Mouse (Mus musculus) midbrain, embryonic 14.5 days (tissue): Measurements from ENCODE around the gene Rln1. TPM values are rescaled to one million over a fixed set of nuclear protein-coding genes. Genes with fewer than 3 reads are reported as not detected.

Experiments used
- ATAC-seq: fragments of 200-750 bp; cut with Nextera tagmentation; 2 replicates; pipeline ENCODE4 v1.8.0; 2017; ENCODE audit warnings: moderate number of reproducible peaks, moderate library complexity; ENCODE audit not compliant: low FRiP score, low TSS enrichment
- DNase-seq: peaks from one replicate; pipeline ENCODE4 v3.0.0-alpha.2; 2015
- H3K27ac ChIP-seq: fragments of 300-500 bp; sonication (generic); replicated peaks from 2 replicates; pipeline ENCODE4 v1.5.1; 2014; ENCODE audit warnings: mild to moderate bottlenecking, low read depth, low read length, moderate library complexity
- H3K27me3 ChIP-seq: fragments of 300-500 bp; sonication (generic); 2 replicates; pipeline ENCODE4 v1.6.1; 2014; ENCODE audit warnings: low read length, control low read depth, mixed read lengths; ENCODE audit not compliant: control insufficient read depth, insufficient read depth
- H3K36me3 ChIP-seq: fragments of 300-500 bp; sonication (generic); 2 replicates; pipeline ENCODE4 v1.6.1; 2014; ENCODE audit warnings: low read length, control low read depth; ENCODE audit not compliant: control insufficient read depth, insufficient read depth
- H3K4me1 ChIP-seq: fragments of 300-500 bp; sonication (generic); 2 replicates; pipeline ENCODE4 v1.6.1; 2014; ENCODE audit warnings: mild to moderate bottlenecking, antibody characterized with exemption, low read length, control low read depth; ENCODE audit not compliant: control insufficient read depth, insufficient read depth
- H3K4me2 ChIP-seq: fragments of 300-500 bp; sonication (generic); 2 replicates; pipeline ENCODE4 v1.6.1; 2014; ENCODE audit warnings: mild to moderate bottlenecking, low read length, moderate library complexity
- H3K4me3 ChIP-seq: fragments of 300-500 bp; sonication (generic); replicated peaks from 2 replicates; pipeline ENCODE4 v1.5.1; 2014; ENCODE audit warnings: low read depth, low read length
- H3K9ac ChIP-seq: fragments of 300-500 bp; sonication (generic); replicated peaks from 2 replicates; pipeline ENCODE4 v1.6.1; 2014; ENCODE audit warnings: mild to moderate bottlenecking, low read length, moderate library complexity
- H3K9me3 ChIP-seq: fragments of 300-500 bp; sonication (generic); 2 replicates; pipeline ENCODE4 v1.6.1; 2016; ENCODE audit warnings: low read length, control low read depth, mixed read lengths; ENCODE audit not compliant: control insufficient read depth
- WGBS: fragments of 180-500 bp; shearing (Covaris S2); extraction: QIAGEN DNeasy Blood & Tissue Kit; methylation state at CpG from one replicate; pipeline ENCODE4 v1.1.7; 2014; 5-methylcytosine and 5-hydroxymethylcytosine counted together
- polyA plus RNA-seq: library from polyadenylated mRNA; unstranded; fragments of >200 nt; fragmentation: Nextera tagmentation; extraction: Ambion mirVana; gene quantifications from 2 replicates; pipeline ENCODE4 v1.2.1, GENCODE M21; 2014

Rln1 gene
- polyA plus RNA-seq = 2.7 and 3.3 TPM in 2 replicates

DNA sequence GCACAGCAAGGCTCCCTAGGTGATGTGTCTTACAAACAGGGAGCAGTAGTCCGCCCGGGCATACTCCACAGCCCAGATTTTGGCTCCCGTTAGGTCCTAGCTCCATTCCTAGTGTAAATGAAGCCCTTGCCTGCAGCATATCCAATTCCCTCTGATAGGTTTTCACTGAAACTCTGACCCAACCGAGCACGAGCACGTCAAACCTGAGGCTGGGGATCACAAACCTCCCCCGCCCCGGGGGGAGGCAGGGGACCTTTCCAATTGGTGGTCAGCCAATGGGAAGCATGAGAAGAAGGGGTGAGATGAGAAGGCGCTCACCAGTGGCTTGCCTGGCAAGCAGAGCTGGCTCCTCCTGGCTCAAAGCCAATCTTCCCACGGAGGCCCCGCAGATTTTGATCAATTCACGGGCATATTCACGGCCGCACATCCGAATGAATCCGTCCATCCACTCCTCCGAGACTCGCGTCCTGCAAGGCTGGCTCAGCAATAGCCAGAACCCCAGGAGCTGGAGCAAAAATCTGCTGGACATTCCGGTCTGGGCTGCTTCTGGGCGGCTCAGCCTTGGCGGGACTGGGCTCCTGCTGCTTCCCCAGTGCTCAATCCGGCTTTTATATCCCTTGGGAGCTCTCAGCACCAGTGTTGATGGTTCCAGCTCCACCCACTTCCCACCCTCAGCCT, at the start of gene Rln1:
Gene Rln1 (minus strand): TSS at position 603 of the 678 bp plus-strand sequence.
- Histone ChIP-seq H3K9me3 (no peaks in the 10 kb centered on the region), H3K4me1 (no peaks in the 10 kb centered on the region), H3K9ac (peak within 1 kb of the TSS; percentile 59), H3K36me3 (no peaks in the 10 kb centered on the region), H3K27me3 (no peaks in the 10 kb centered on the region), H3K4me2 (peak within 1 kb of the TSS; percentile 69), H3K4me3 (peak within 1 kb of the TSS; percentile 40), H3K27ac (peak within 1 kb of the TSS; percentile 9; the same call in 1 of the 2 replicates)
- DNase-seq (peak; percentile 77), ATAC-seq (peak; percentile 58; the same call in 1 of the 2 replicates)
- WGBS = 2% methylated on average over 23 of the region's 23 CpGs

DNA sequence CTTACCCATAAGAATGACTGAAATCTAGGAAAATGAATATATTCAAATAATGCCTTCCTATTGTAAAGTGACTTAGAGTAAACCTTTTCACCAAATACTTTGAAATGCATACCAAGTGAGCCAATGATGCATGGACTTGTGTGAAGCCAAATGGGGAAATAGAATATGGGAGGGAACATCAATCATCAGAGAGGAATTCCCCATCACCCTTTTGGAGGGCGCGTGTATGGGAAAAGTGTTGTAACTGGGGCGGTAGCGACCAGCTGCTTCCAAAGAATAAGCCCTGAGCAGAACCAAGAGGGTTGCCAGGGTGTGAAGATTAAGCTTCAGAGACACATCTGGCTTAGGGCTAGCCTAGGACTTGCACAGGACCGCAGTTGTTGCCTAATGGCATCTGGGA, 48.9 kb upstream of the Rln1 start:
- no peaks in the 10 kb centered on the region for H3K36me3 ChIP-seq
- no peak overlapping the region for H3K9ac ChIP-seq
- no peak overlapping the region for H3K27ac ChIP-seq
- no peaks in the 10 kb centered on the region for H3K4me1 ChIP-seq
- ATAC-seq = no peak
- H3K27me3 ChIP-seq = no peaks in the 10 kb centered on the region
- no peaks in the 10 kb centered on the region for H3K9me3 ChIP-seq
- no peak overlapping the region for H3K4me2 ChIP-seq
- 96% methylated on average over 5 of the region's 5 CpGs for WGBS
- no peak for DNase-seq
- H3K4me3 ChIP-seq = no peak overlapping the region

- no peak overlapping the region for H3K27ac ChIP-seq
- H3K4me2 ChIP-seq = no peak overlapping the region
- no peak overlapping the region for H3K9ac ChIP-seq
- no peaks in the 10 kb centered on the region for H3K36me3 ChIP-seq
- no peak for DNase-seq
- H3K9me3 ChIP-seq = no peaks in the 10 kb centered on the region
- H3K4me1 ChIP-seq = no peaks in the 10 kb centered on the region
- no peak for ATAC-seq
- 94% methylated on average over 14 of the region's 14 CpGs for WGBS
- H3K27me3 ChIP-seq = no peaks in the 10 kb centered on the region
- no peak overlapping the region for H3K4me3 ChIP-seq
These were observed 45.6 kb upstream of the Rln1 start for GRCm38 (mm10) chr19:29379839-29380603.

- Histone ChIP-seq H3K27me3 (no peaks in the 10 kb centered on the region), H3K4me1 (no peaks in the 10 kb centered on the region), H3K27ac (no peak overlapping the region), H3K36me3 (no peaks in the 10 kb centered on the region), H3K4me2 (no peak overlapping the region), H3K9ac (no peak overlapping the region), H3K9me3 (no peaks in the 10 kb centered on the region), H3K4me3 (no peak overlapping the region)
- WGBS = 80% methylated on average over 3 of the region's 3 CpGs
- no peak for ATAC-seq
- DNase-seq = no peak
These were observed 41.9 kb upstream of the Rln1 start for GRCm38 (mm10) chr19:29376382-29376781.

GRCm38 (mm10) chr19:29374947-29375346, 40.5 kb upstream of the Rln1 start:
- Histone ChIP-seq H3K27ac (no peak overlapping the region), H3K4me2 (no peak overlapping the region), H3K9ac (no peak overlapping the region), H3K27me3 (no peaks in the 10 kb centered on the region), H3K9me3 (no peaks in the 10 kb centered on the region), H3K4me3 (no peak overlapping the region), H3K36me3 (no peaks in the 10 kb centered on the region), H3K4me1 (no peaks in the 10 kb centered on the region)
- 94% methylated on average over 9 of the region's 9 CpGs for WGBS
- no peak for DNase-seq
- ATAC-seq = no peak

GRCm38 (mm10) chr19:29373438-29373837, 39.0 kb upstream of the Rln1 start:
- no peaks in the 10 kb centered on the region for H3K36me3 ChIP-seq
- no peaks in the 10 kb centered on the region for H3K4me1 ChIP-seq
- H3K9ac ChIP-seq = peak overlapping the region; percentile 26; the same call in 1 of the 2 replicates
- WGBS = 43% methylated on average over 11 of the region's 11 CpGs
- 0 out of 2 replicates have a peak overlapping the region, but pooled peaks have one; percentile 10 for H3K4me3 ChIP-seq
- H3K27me3 ChIP-seq = no peaks in the 10 kb centered on the region
- H3K4me2 ChIP-seq = peak overlapping the region; percentile 44
- H3K27ac ChIP-seq = no peak overlapping the region
- ATAC-seq = no peak
- H3K9me3 ChIP-seq = no peaks in the 10 kb centered on the region
- no peak for DNase-seq

GRCm38 (mm10) chr19:29372621-29373020, 38.2 kb upstream of the Rln1 start:
- Histone ChIP-seq H3K4me1 (no peaks in the 10 kb centered on the region), H3K36me3 (no peaks in the 10 kb centered on the region), H3K27ac (no peak overlapping the region), H3K9me3 (no peaks in the 10 kb centered on the region), H3K27me3 (no peaks in the 10 kb centered on the region), H3K9ac (no peak overlapping the region), H3K4me2 (no peak overlapping the region), H3K4me3 (no peak overlapping the region)
- ATAC-seq (no peak), DNase-seq (no peak)
- 95% methylated on average over 3 of the region's 3 CpGs for WGBS

DNA sequence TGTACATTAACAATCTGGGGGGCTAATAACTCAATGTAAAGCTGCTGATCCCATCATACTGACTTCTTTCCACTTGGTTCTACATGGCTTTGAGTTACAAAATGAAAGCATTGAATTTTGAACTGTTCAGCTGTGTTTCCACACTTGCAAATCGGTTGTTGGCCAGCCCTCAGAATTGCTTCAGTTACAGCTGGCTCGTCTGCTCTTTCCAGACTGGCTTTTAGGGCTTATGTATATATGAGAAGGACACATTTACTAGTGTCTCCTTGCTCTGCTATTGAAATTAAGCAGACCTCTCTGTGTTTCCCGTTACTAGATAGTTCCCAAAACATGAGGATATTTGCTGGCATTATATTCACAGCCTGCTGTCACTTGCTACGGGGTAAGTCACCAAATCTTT, 37.7 kb upstream of the Rln1 start:
- 80% methylated on average over 4 of the region's 4 CpGs for whole genome bisulfite sequencing
- DNase-seq = no peak
- Histone ChIP-seq H3K27ac (no peak overlapping the region), H3K4me3 (no peak overlapping the region), H3K9me3 (no peaks in the 10 kb centered on the region), H3K36me3 (no peaks in the 10 kb centered on the region), H3K9ac (no peak overlapping the region), H3K4me2 (no peak overlapping the region), H3K4me1 (peaks cover 3% of the 10 kb centered on the region), H3K27me3 (no peaks in the 10 kb centered on the region)
- ATAC-seq = no peak
